Mouse (Mus musculus) liver, embryonic 14.5 days (tissue): Measurements from ENCODE around the gene OR5BS1P.

Source experiments
- CTCF ChIP-seq: IDR thresholded peaks from 2 replicates; pipeline ENCODE4 v1.5.1; 2016; ENCODE audit warnings: antibody characterized with exemption, low read depth, control low read depth
- EP300 ChIP-seq: IDR thresholded peaks from 2 replicates; pipeline ENCODE4 v1.6.1; 2016; ENCODE audit warnings: antibody characterized with exemption, low read depth

GRCm38 (mm10) chr15:98491332-98491731, 21.6 kb downstream of the OR5BS1P start:
- no peak for TF ChIP-seq CTCF
- TF ChIP-seq EP300 = no peak
